ENCODE assay signal across 8 mouse cellular contexts in the genomic region with DNA sequence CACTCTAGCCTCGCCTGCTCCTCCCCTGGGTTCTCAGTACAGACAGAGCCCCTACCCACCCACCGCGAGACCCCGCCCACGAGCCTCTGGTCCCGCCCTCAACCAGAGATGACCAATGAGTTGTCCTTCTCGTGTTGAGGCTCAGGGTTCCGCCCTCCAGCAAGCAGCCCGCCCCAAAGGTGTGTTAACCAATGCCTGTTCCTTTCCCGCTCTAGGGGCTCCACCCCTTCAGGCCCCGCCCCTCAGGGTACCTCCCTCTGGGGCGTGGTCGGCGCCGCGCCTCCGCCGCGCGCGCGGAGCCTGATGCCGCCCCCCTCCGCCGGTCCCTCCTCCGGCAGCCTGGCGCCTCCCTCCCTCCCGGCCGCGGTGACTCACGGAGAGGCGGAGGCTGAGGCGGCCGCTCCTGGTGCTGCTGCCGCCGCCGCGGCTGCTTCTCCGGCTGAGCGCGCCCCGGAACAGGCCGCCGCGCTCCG. TPM values are rescaled to one million over a fixed set of nuclear protein-coding genes. Genes with fewer than 3 reads are reported as not detected.
DNase-seq lines count a peak whose midpoint lies in the region; ATAC-seq lines count a peak whose summit lies in the region.

Gene Ctnnbip1 (plus strand): TSS at position 369 of the 473 bp plus-strand sequence.

- DNase-seq in adipocyte (ENCODE audit: low spot score), result peak; percentile 96
- DNase-seq in embryo, embryonic 10 days (ENCODE audit: low spot score), result peak; percentile 97
- DNase-seq in gastrocnemius, postnatal 14 days, result peak; percentile 98
- DNase-seq in left cerebral cortex, postnatal 10 days (ENCODE audit: extremely low spot score in 1 of 2, low spot score in 2 of 2), result peak; percentile 95 to 98
- peak; percentile 98 for DNase-seq in right cerebral cortex, postnatal 25 days
- peak; percentile 97 to 98 for DNase-seq in urinary bladder, postnatal 4 days (ENCODE audit: low spot score in 2 of 2)

- intact Hi-C loops in gastrocnemius, postnatal 14 days (cut with DNase I; ENCODE audit: low total_unique reads), result no loop called here
- intact Hi-C loops in left cerebral cortex, postnatal 10 days (cut with DNase I), result no loop called here

- peak; percentile 92 for ATAC-seq in inflammation-experienced regulatory T-cells, adult 6 months
- ATAC-seq in megakaryocyte-erythroid progenitor cell, adult 5-6 weeks (replicated peaks; ENCODE audit: low FRiP score, low TSS enrichment, poor library complexity, severe bottlenecking), result peak; percentile 99

RNA-seq across cellular contexts. Expression of gene Ctnnbip1, which starts in this region (rescaled TPM):
- total RNA-seq in gastrocnemius, postnatal 14 days (2021), result 10 to 100 TPM; 40.4 to 41.3 TPM
- 1 to 10 TPM in 2 of 3 experiments, under 1 TPM in 1; 0.59 to 1.4 (median 1.4) TPM for polyA plus RNA-seq in inflammation-experienced regulatory T-cells, adult 6 months (2017; shearing (Covaris generic))
- 10 to 100 TPM; 65.3 to 73.2 TPM for total RNA-seq in left cerebral cortex, postnatal 10 days (2021)
- total RNA-seq in megakaryocyte-erythroid progenitor cell, adult 5-6 weeks (2014; fragmentation: Nextera tagmentation), result 1.5 and 5.5 TPM in 2 replicates
- total RNA-seq in megakaryocyte-erythroid progenitor cell, adult 5-6 weeks (2017), result 1.7 and 5.9 TPM in 2 replicates

Comparison
In these comparisons a context has a peak if more than half of its experiments do, and no peak if none do; other contexts are left out.
1. Peak in every context shown above with its lines: DNase-seq and ATAC-seq.
2. RNA of gene Ctnnbip1 (total RNA-seq): 65.3 to 73.2 TPM in left cerebral cortex, postnatal 10 days and 40.4 to 41.3 TPM in gastrocnemius, postnatal 14 days; 1.5 to 5.9 TPM in megakaryocyte-erythroid progenitor cell, adult 5-6 weeks; every median in the first group is over 4 times any median in the second.